Comparison of ENCODE assay signal across 21 mouse cellular contexts in the genomic region with DNA sequence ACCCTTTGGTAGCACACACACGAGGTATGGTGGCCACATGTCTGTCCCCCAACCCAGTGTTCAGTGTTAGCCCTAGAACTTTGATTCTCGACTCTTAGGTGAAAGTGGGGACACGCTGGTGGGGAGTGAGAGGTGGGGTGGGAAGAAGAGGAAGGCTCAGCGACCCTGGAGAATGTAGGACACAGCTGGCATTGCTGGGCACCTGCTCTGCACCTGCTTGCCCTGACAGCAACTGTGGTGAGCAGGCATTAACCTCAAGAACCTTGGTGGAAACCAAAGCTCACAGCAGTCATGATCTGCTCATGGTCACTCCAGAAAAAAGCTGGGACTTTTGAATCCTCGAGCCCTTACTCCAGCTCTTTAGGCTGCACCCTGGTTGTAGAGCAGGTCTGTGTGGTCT. TPM values are rescaled to one million over a fixed set of nuclear protein-coding genes. Genes with fewer than 3 reads are reported as not detected.
"Had no signal": no experiment of that assay in that cellular context is flagged by ENCODE, and none has a peak within 500 bp of the region (broad histone marks: within the 10 kb centered on the region; RNA-seq: fewer than 3 reads in every experiment).

No protein-coding gene starts in this region.

- ATAC-seq: hindbrain, embryonic 16.5 days; intestine, embryonic 15.5 days; midbrain, embryonic 16.5 days had no signal

- H3K9me3 ChIP-seq: intestine, embryonic 15.5 days; kidney, embryonic 15.5 days; limb, embryonic 12.5 days; limb, embryonic 15.5 days; lung, embryonic 15.5 days; midbrain, embryonic 12.5 days had no signal

- H3K4me3 ChIP-seq: intestine, embryonic 15.5 days; kidney, embryonic 15.5 days; limb, embryonic 12.5 days; limb, embryonic 15.5 days; lung, embryonic 15.5 days; midbrain, embryonic 12.5 days had no signal

- DNase-seq: kidney, adult 11 months; kidney, adult 8-10 months; kidney, postnatal 10 days; kidney, postnatal 36 days; left cerebral cortex, postnatal 4 days; lung, adult 18-20 months; lung, postnatal 14 days; right cerebral cortex, adult 18-20 months; right cerebral cortex, postnatal 25 days had no signal

- H3K4me1 ChIP-seq: intestine, embryonic 15.5 days; kidney, embryonic 15.5 days; lung, embryonic 15.5 days; midbrain, embryonic 12.5 days had no signal

- H3K27me3 ChIP-seq: intestine, embryonic 15.5 days; limb, embryonic 15.5 days had no signal

- H3K36me3 ChIP-seq: intestine, embryonic 15.5 days; kidney, embryonic 15.5 days; limb, embryonic 12.5 days; limb, embryonic 15.5 days; lung, embryonic 15.5 days; midbrain, embryonic 12.5 days had no signal

- H3K27ac ChIP-seq: intestine, embryonic 15.5 days; kidney, embryonic 15.5 days; limb, embryonic 12.5 days; limb, embryonic 15.5 days; liver, embryonic 14.5 days; lung, embryonic 15.5 days; macrophage; midbrain, embryonic 12.5 days had no signal

- H3K9ac ChIP-seq: intestine, embryonic 15.5 days; kidney, embryonic 15.5 days; limb, embryonic 12.5 days; limb, embryonic 15.5 days; liver, embryonic 14.5 days; lung, embryonic 15.5 days; midbrain, embryonic 12.5 days had no signal

- H3K4me2 ChIP-seq: intestine, embryonic 15.5 days; kidney, embryonic 15.5 days; limb, embryonic 12.5 days; limb, embryonic 15.5 days; liver, embryonic 11.5 days; lung, embryonic 15.5 days; midbrain, embryonic 12.5 days had no signal

RNA-seq across cellular contexts. Expression of gene Xrra1, which starts 52.1 kb away (rescaled TPM):
- polyA plus RNA-seq: liver, embryonic 14.5 days; small intestine, adult 2 months had no signal
